Mouse (Mus musculus) heart, adult 2 months (tissue): Measurements from ENCODE around the gene Npas4. TPM values are rescaled to one million over a fixed set of nuclear protein-coding genes. Genes with fewer than 3 reads are reported as not detected.
"Not testable (repeated sequence)": the region's sequence is repeated elsewhere in the genome, so short reads cannot be mapped to it uniquely, and the experiment has no call there.

Experiments
- DNase-seq, 2 experiments: peaks; one replicate each; pipeline ENCODE4 v3.0.0; 2021
- H3K27ac ChIP-seq: fragments of 200-600 bp; 2 replicates; pipeline ENCODE4 v1.8.1; 2022
- H3K27me3 ChIP-seq: fragments of 200-500 bp; 2 replicates; pipeline ENCODE4 v1.6.1; 2012; ENCODE audit warnings: mild to moderate bottlenecking, low read length, inconsistent platforms, mixed read lengths; ENCODE audit not compliant: control insufficient read depth, insufficient read depth
- H3K36me3 ChIP-seq: fragments of 200-500 bp; 2 replicates; pipeline ENCODE4 v1.6.1; 2012; ENCODE audit warnings: low read length, inconsistent platforms; ENCODE audit not compliant: control insufficient read depth, insufficient read depth
- H3K4me1 ChIP-seq: fragments of 200-500 bp; 2 replicates; pipeline ENCODE4 v1.6.1; 2011; ENCODE audit warnings: low read length; ENCODE audit not compliant: control insufficient read depth, insufficient read depth
- H3K4me3 ChIP-seq: fragments of 200-600 bp; 2 replicates; pipeline ENCODE4 v1.8.1; 2022
- H3K79me2 ChIP-seq: fragments of 200-500 bp; replicated peaks from 2 replicates; pipeline ENCODE4 v1.6.1; 2012; ENCODE audit warnings: mild to moderate bottlenecking, inconsistent platforms, low read length, moderate library complexity, mixed read lengths; ENCODE audit not compliant: control insufficient read depth, insufficient read depth
- H3K9ac ChIP-seq: fragments of 200-500 bp; 2 replicates; pipeline ENCODE4 v1.6.1; 2012; ENCODE audit warnings: low read depth, mild to moderate bottlenecking, control low read depth, inconsistent platforms, low read length, mixed read lengths
- CTCF ChIP-seq: fragments of 200-600 bp; IDR thresholded peaks from 2 replicates; pipeline ENCODE4 v1.8.1; 2022; ENCODE audit warnings: antibody characterized with exemption, mild to moderate bottlenecking, moderate library complexity
- EP300 ChIP-seq: fragments of 200-500 bp; IDR thresholded peaks from 2 replicates; pipeline ENCODE4 v1.6.1; 2011; ENCODE audit warnings: low read depth, low read length, control low read depth; ENCODE audit not compliant: insufficient read depth
- POLR2A ChIP-seq: fragments of 200-500 bp; IDR thresholded peaks from 2 replicates; pipeline ENCODE4 v1.6.1; 2011; ENCODE audit warnings: mild to moderate bottlenecking, low read depth, low read length, control low read depth; ENCODE audit not compliant: insufficient read depth
- WGBS: fragments of 180-500 bp; shearing (Covaris S2); methylation state at CpG from one replicate; pipeline ENCODE4 v1.1.7; 2018; 5-methylcytosine and 5-hydroxymethylcytosine counted together
- intact Hi-C: fragments of 180-260 bp; cut with DNase I; formaldehyde crosslinking; loops from one replicate; pipeline ENCODE4 v1.15.1; 2025
- polyA plus RNA-seq: library from polyadenylated mRNA; depleted of rRNA; stranded (reverse); fragments of >200 nt; gene quantifications from 2 replicates; pipeline ENCODE4 v1.2.3, GENCODE M21; 2012
- total RNA-seq, 2 experiments: library from RNA; stranded (reverse); gene quantifications; 2 replicates each; pipeline ENCODE4 v1.2.3; 2021

Npas4 gene
- total and polyA plus RNA-seq, 3 experiments: 0.62 TPM; not detected in 2

DNA sequence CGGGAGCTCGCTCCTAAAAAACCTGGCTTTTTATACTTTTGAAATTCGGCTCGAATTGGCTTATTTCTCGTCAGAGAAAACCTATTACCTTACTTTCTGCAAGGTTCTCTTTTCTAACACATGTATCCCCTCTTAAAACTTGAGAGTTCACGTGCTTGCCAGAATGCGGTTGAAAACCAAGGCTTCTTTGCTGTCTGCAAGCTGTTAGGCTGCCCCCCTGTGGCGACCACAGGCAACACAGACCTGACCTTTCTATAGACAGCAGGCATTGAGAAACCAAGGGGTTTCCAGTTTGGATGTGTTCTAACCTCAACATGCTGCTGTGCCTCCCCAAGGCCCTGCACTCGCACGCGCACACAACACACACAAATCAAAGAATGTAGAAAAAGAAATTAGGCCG, 26.7 kb upstream of the Npas4 start:
- WGBS: 22% methylated on average over 12 of the region's 12 CpGs
- intact Hi-C loops: loop anchor here (2.0 kb wide), 1 partner anchor 56 kb away; no protein-coding TSS in a partner anchor

DNA sequence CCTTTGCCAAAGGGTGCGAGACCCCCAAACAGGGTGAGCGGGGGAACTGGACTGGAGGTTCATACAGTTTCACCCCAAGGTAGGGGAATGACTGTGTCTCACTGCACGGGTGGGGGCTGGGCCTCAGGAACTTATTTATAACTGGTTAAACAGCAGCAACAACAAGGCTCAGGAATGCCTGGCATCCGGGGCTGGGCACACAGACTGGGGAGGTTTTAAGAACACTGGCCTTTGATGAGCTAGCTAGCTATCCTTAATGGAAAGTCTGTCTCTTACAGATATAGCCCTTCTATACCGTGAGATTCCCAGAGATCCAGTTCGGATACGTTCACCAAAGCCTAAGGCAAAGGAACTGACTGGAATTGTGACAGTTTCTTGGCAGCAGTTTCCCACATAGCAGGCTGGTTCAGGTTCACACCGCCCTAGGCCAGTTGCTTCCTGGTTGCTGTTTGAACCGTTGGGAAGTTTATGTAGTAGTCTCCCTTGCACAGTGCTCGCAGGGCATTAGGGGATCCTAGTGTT, 26.2 kb upstream of the Npas4 start:
- DNase-seq: peak in 1 of 2 experiments; percentile 49
- Histone ChIP-seq H3K4me3 (no peak overlapping the region), H3K79me2 (no peaks in the 10 kb centered on the region), H3K9ac (no peak overlapping the region), H3K27ac (peak overlapping the region; percentile 60), H3K4me1 (peaks cover 1% of the 10 kb centered on the region), H3K27me3 (no peaks in the 10 kb centered on the region), H3K36me3 (no peaks in the 10 kb centered on the region)
- intact Hi-C loops: loop anchor here (2.0 kb wide), 1 partner anchor 57 kb away; no protein-coding TSS in a partner anchor
- no peak for TF ChIP-seq CTCF
- peak; percentile 64 for TF ChIP-seq POLR2A
- TF ChIP-seq EP300: no peak
- 22% methylated on average over 10 of the region's 10 CpGs for WGBS

More for the DNA sequence above, 26.7 kb upstream of the Npas4 start:
- no peak overlapping the region for H3K4me3 ChIP-seq
- no peaks in the 10 kb centered on the region for H3K27me3 ChIP-seq
- H3K36me3 ChIP-seq: no peaks in the 10 kb centered on the region
- H3K4me1 ChIP-seq: peaks cover 1% of the 10 kb centered on the region
- peak; percentile 63 to 78 for DNase-seq
- peak; percentile 94 for TF ChIP-seq CTCF
- no peak for TF ChIP-seq POLR2A
- no peak overlapping the region for H3K9ac ChIP-seq
- H3K27ac ChIP-seq: peak overlapping the region; percentile 60
- H3K79me2 ChIP-seq: no peaks in the 10 kb centered on the region

DNA sequence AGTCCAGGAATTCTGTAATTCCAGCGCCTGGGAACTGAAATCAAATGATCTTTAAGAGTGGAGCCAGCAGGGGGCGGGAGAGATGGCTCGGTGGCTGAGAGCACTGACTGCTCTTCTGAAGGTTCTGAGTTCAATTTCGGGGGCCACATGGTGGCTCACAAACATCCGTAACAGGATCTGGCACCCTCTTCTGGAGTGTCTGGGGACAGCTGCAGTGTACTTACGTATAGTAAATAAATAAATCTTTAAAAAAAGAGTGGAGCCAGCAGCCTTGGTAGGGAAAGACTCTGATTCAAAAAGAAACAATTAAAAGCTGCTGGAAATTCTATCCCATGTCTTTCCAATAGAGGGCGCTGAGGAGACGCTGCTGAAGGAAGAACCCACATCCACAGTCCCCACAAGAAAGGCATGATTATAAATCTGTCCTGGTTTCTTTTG, 24.9 kb upstream of the Npas4 start:
- DNase-seq: peak in 1 of 2 experiments; percentile 38

DNA sequence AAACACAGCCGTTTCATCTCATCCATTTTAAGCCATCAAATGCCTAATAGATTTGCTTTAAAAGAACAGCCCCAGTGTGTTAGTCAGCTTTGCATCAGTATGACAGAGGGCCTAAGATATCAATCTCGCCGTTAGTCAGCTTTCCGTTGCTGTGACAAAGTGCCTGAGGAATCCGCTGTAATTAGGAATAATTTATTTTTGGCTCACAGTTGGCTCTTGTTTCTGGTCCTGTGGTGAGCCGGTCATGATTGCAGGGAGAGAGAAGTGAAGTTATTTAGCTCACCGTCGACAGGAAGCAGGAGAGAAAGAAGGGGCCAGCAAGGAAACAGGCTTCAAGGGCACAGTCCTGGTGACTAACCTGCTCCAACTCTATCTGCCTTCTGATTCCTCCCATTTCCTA, 23.0 kb upstream of the Npas4 start:
- no peaks in the 10 kb centered on the region for H3K27me3 ChIP-seq
- no peak for DNase-seq
- H3K27ac ChIP-seq: no peak overlapping the region
- H3K9ac ChIP-seq: no peak overlapping the region
- intact Hi-C loops: no loop called here
- no peak for TF ChIP-seq CTCF
- no peak for TF ChIP-seq POLR2A
- TF ChIP-seq EP300: no peak
- no peak overlapping the region for H3K4me3 ChIP-seq
- H3K79me2 ChIP-seq: no peaks in the 10 kb centered on the region
- no peaks in the 10 kb centered on the region for H3K36me3 ChIP-seq
- H3K4me1 ChIP-seq: peaks cover 1% of the 10 kb centered on the region
- WGBS: 24% methylated on average over 8 of the region's 8 CpGs

More for the DNA sequence above, 24.9 kb upstream of the Npas4 start:
- WGBS: 19% methylated on average over 8 of the region's 8 CpGs
- H3K27me3 ChIP-seq: no peaks in the 10 kb centered on the region
- H3K79me2 ChIP-seq: no peaks in the 10 kb centered on the region
- no peak overlapping the region for H3K9ac ChIP-seq
- no peaks in the 10 kb centered on the region for H3K36me3 ChIP-seq
- H3K4me3 ChIP-seq: no peak overlapping the region
- no peak overlapping the region for H3K27ac ChIP-seq
- H3K4me1 ChIP-seq: peaks cover 1% of the 10 kb centered on the region
- intact Hi-C loops: no loop called here
- TF ChIP-seq EP300 (no peak), CTCF (peak; percentile 78)

DNA sequence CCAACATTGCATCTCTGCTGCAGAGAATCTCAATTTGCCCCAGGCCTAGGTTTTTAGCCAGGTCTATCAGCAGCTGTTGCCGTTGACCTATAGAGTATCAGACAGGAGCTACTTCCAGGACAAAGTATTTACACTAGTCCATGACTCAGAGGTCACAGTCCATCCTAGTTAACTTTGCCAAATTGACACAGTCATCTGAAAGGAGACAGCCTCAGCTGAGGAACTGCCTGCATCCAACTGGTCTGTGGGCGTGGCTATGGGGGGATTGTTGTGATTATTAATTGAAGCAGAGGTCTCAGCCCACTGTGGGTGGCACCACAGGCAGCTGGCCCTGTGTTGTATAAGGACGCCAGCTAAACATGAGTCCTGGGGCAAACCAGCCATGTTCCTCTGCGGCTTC, 14.8 kb upstream of the Npas4 start:
- Histone ChIP-seq H3K9ac (no peak overlapping the region), H3K36me3 (no peaks in the 10 kb centered on the region), H3K79me2 (no peaks in the 10 kb centered on the region), H3K4me3 (no peak overlapping the region), H3K27me3 (no peaks in the 10 kb centered on the region), H3K27ac (no peak overlapping the region), H3K4me1 (no peaks in the 10 kb centered on the region)
- no peak for TF ChIP-seq POLR2A
- TF ChIP-seq CTCF: no peak
- TF ChIP-seq EP300: no peak
- intact Hi-C loops: loop anchor here (10.0 kb wide), 1 partner anchor 250 kb away; the partner anchor contains the start of gene Rbm4b
- DNase-seq: no peak
- WGBS: 58% methylated on average over 4 of the region's 4 CpGs

DNA sequence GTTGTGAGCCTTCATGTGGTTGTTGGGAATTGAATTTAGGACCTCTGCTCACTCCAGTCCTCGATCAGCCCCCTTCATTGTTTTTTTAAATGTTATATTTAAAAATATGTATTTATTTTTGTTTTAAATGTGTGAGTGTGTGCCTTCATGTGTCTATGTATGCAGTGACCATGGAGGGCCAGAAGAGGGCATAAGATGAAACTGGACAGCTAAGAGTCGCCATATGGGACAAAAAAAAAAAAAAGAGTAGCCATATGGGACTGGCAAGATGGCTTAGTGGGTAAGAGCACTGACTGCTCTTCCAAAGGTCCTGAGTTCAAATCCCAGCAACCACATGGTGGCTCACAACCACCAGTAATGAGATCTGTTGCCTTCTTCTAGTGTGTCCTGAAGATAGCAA, 13.5 kb upstream of the Npas4 start:
- H3K36me3 ChIP-seq, DNase-seq, H3K79me2 ChIP-seq, H3K27ac ChIP-seq, H3K4me3 ChIP-seq, H3K9ac ChIP-seq, H3K4me1 ChIP-seq, H3K27me3 ChIP-seq: not testable (repeated sequence)
- 49% methylated on average over 2 of the region's 2 CpGs for WGBS
- TF ChIP-seq CTCF: peak; percentile 25
- intact Hi-C loops: loop anchor here (10.0 kb wide), 1 partner anchor 249 kb away; the partner anchor contains the start of gene Rbm4b
